Mouse (Mus musculus) adrenal gland, postnatal 14 days (tissue): ENCODE results near the gene Gm17359. TPM values are rescaled to one million over a fixed set of nuclear protein-coding genes. Genes with fewer than 3 reads are reported as not detected.
"Not testable (repeated sequence)": the region's sequence is repeated elsewhere in the genome, so short reads cannot be mapped to it uniquely, and the experiment has no call there.

Source experiments
- DNase-seq: peaks from one replicate; pipeline ENCODE4 v3.0.0; 2021; ENCODE audit warnings: mixed read lengths
- total RNA-seq: library from RNA; stranded (reverse); gene quantifications from 2 replicates; pipeline ENCODE4 v1.2.3, GENCODE M21; 2021

Gm17359 gene
- total RNA-seq, 1 experiment from 2014 or later = not detected

GRCm38 (mm10) chr3:79415929-79416328, 79.5 kb downstream of the Gm17359 start:
- DNase-seq = no peak

- no peak for DNase-seq
Observed at GRCm38 (mm10) chr3:79416944-79417680, 80.7 kb downstream of the Gm17359 start.

- no peak for DNase-seq
Observed at GRCm38 (mm10) chr3:79418921-79419320, 82.5 kb downstream of the Gm17359 start.

GRCm38 (mm10) chr3:79425441-79425840, 89.0 kb downstream of the Gm17359 start:
- DNase-seq = no peak

- peak; percentile 21 for DNase-seq
Observed at GRCm38 (mm10) chr3:79433593-79433992, 97.1 kb downstream of the Gm17359 start.

GRCm38 (mm10) chr3:79434436-79434835, 98.0 kb downstream of the Gm17359 start:
- no peak for DNase-seq

GRCm38 (mm10) chr3:79434985-79435384, 98.5 kb downstream of the Gm17359 start:
- DNase-seq = no peak

GRCm38 (mm10) chr3:79436186-79436585, 99.7 kb downstream of the Gm17359 start:
- no peak for DNase-seq

GRCm38 (mm10) chr3:79438276-79438675, 101.8 kb downstream of the Gm17359 start:
- no peak for DNase-seq

- DNase-seq = no peak
Observed at GRCm38 (mm10) chr3:79440976-79441491, 104.6 kb downstream of the Gm17359 start.

GRCm38 (mm10) chr3:79443850-79444249, 107.4 kb downstream of the Gm17359 start:
- no peak for DNase-seq

GRCm38 (mm10) chr3:79445041-79445440, 108.6 kb downstream of the Gm17359 start:
- DNase-seq = no peak

GRCm38 (mm10) chr3:79446124-79446523, 109.7 kb downstream of the Gm17359 start:
- DNase-seq = no peak

- DNase-seq = not testable (repeated sequence)
Observed at GRCm38 (mm10) chr3:79446648-79447047, 110.2 kb downstream of the Gm17359 start.

- no peak for DNase-seq
Observed at GRCm38 (mm10) chr3:79448421-79448820, 112.0 kb downstream of the Gm17359 start.

- DNase-seq = no peak
Observed at GRCm38 (mm10) chr3:79449361-79449760, 112.9 kb downstream of the Gm17359 start.

GRCm38 (mm10) chr3:79452696-79453263, 116.3 kb downstream of the Gm17359 start:
- no peak for DNase-seq

GRCm38 (mm10) chr3:79455761-79456160, 119.3 kb downstream of the Gm17359 start:
- no peak for DNase-seq

- no peak for DNase-seq
Observed at GRCm38 (mm10) chr3:79458651-79459275, 122.3 kb downstream of the Gm17359 start.

GRCm38 (mm10) chr3:79469440-79469839, 133.0 kb downstream of the Gm17359 start:
- no peak for DNase-seq

- DNase-seq = peak; percentile 30
Observed at GRCm38 (mm10) chr3:79472362-79472761, 135.9 kb downstream of the Gm17359 start.

GRCm38 (mm10) chr3:79474911-79475310, 138.4 kb downstream of the Gm17359 start:
- DNase-seq = no peak

- no peak for DNase-seq
Observed at GRCm38 (mm10) chr3:79475980-79476379, 139.5 kb downstream of the Gm17359 start.
